Mouse (Mus musculus) left cerebral cortex, postnatal 10 days (tissue): ENCODE results near the gene Cdc14a. TPM values are rescaled to one million over a fixed set of nuclear protein-coding genes. Genes with fewer than 3 reads are reported as not detected.
A peak's percentile ranks its signal among the peaks of the same experiment; 100 is the strongest.
"Not testable (repeated sequence)": the region's sequence is repeated elsewhere in the genome, so short reads cannot be mapped to it uniquely, and the experiment has no call there.

Experiments
- DNase-seq, 2 experiments: peaks; one replicate each; pipeline ENCODE4 v3.0.0; 2021 to 2022; ENCODE audit warnings: low spot score in 2 of 2, mixed read lengths in 1 of 2; ENCODE audit errors: extremely low spot score in 1 of 2
- intact Hi-C: fragments of 180-260 bp; cut with DNase I; formaldehyde crosslinking; loops from one replicate; pipeline ENCODE4 v1.15.1; 2025
- total RNA-seq, 2 experiments: library from RNA; stranded (reverse); gene quantifications; 2 replicates each; pipeline ENCODE4 v1.2.3; 2021

Gene Cdc14a
- total RNA-seq, 2 experiments from 2014 or later = 2.2 to 3.2 TPM

- DNase-seq = no peak
- intact Hi-C loops = no loop called here
Measured at GRCm38 (mm10) chr3:116386886-116387285, 36.9 kb downstream of the Cdc14a start.

GRCm38 (mm10) chr3:116386342-116386741 is 37.5 kb downstream of the Cdc14a start:
- intact Hi-C loops = no loop called here
- no peak for DNase-seq

- DNase-seq = peak in 1 of 2 experiments; percentile 46
- intact Hi-C loops = no loop called here
Measured at GRCm38 (mm10) chr3:116384319-116384718, 39.5 kb downstream of the Cdc14a start.

- no peak for DNase-seq
- intact Hi-C loops = no loop called here
Measured at GRCm38 (mm10) chr3:116380319-116380718, 43.5 kb downstream of the Cdc14a start.

- intact Hi-C loops = no loop called here
- DNase-seq = no peak
Measured at GRCm38 (mm10) chr3:116375442-116375841, 48.4 kb downstream of the Cdc14a start.

GRCm38 (mm10) chr3:116374486-116374885 is 49.3 kb downstream of the Cdc14a start:
- intact Hi-C loops = no loop called here
- DNase-seq = no peak

- intact Hi-C loops = no loop called here
- no peak for DNase-seq
Measured at GRCm38 (mm10) chr3:116373196-116373595, 50.6 kb downstream of the Cdc14a start.

- no peak for DNase-seq
- intact Hi-C loops = no loop called here
Measured at GRCm38 (mm10) chr3:116368868-116369437, 54.9 kb downstream of the Cdc14a start.

- intact Hi-C loops = no loop called here
- no peak for DNase-seq
Measured at GRCm38 (mm10) chr3:116366125-116366524, 57.7 kb downstream of the Cdc14a start.

- intact Hi-C loops = no loop called here
- DNase-seq = no peak
Measured at GRCm38 (mm10) chr3:116361906-116362305, 61.9 kb downstream of the Cdc14a start.

GRCm38 (mm10) chr3:116361101-116361500 is 62.7 kb downstream of the Cdc14a start:
- DNase-seq = no peak
- intact Hi-C loops = no loop called here

GRCm38 (mm10) chr3:116357866-116358265 is 66.0 kb downstream of the Cdc14a start:
- intact Hi-C loops = no loop called here

GRCm38 (mm10) chr3:116357180-116357579 is 66.7 kb downstream of the Cdc14a start:
- intact Hi-C loops = no loop called here
- DNase-seq = no peak

More at GRCm38 (mm10) chr3:116357866-116358265, 66.0 kb downstream of the Cdc14a start:
- no peak for DNase-seq

GRCm38 (mm10) chr3:116355026-116355788 is 68.6 kb downstream of the Cdc14a start:
- peak in 1 of 2 experiments; percentile 36 for DNase-seq
- intact Hi-C loops = no loop called here

GRCm38 (mm10) chr3:116352486-116352885 is 71.3 kb downstream of the Cdc14a start:
- intact Hi-C loops = no loop called here
- DNase-seq = no peak

- intact Hi-C loops = no loop called here
- no peak for DNase-seq
Measured at GRCm38 (mm10) chr3:116350389-116350967, 73.4 kb downstream of the Cdc14a start.

- intact Hi-C loops, DNase-seq: not testable (repeated sequence)
Measured at GRCm38 (mm10) chr3:116347571-116347970, 76.3 kb downstream of the Cdc14a start.

GRCm38 (mm10) chr3:116345245-116345644 is 78.6 kb downstream of the Cdc14a start:
- DNase-seq = no peak
- intact Hi-C loops = no loop called here

- intact Hi-C loops = loop anchor here (5.0 kb wide), 1 partner anchor 80 kb away; the partner anchor contains the start of gene Cdc14a
- no peak for DNase-seq
Measured at GRCm38 (mm10) chr3:116342251-116342650, 81.6 kb downstream of the Cdc14a start.
